Mouse (Mus musculus): ENCODE measurements around the gene Dgkh.

Gene Dgkh

GRCm38 (mm10) chr14:78536281-78537165 is 196.1 kb downstream of the Dgkh start, which contains the start of gene Akap11:
Gene Akap11 (minus strand): TSS chr14:78536808.
- DNase-seq (ENCODE audit: low spot score), result peak; percentile 94

GRCm38 (mm10) chr14:78535366-78535765 is 197.2 kb downstream of the Dgkh start:
- DNase-seq (ENCODE audit: low spot score), result no peak

GRCm38 (mm10) chr14:78534651-78535050 is 197.9 kb downstream of the Dgkh start:
- DNase-seq (ENCODE audit: low spot score), result no peak

- DNase-seq (ENCODE audit: low spot score), result no peak
These were observed 198.9 kb downstream of the Dgkh start for GRCm38 (mm10) chr14:78533701-78534100.

- DNase-seq (ENCODE audit: low spot score), result no peak
These were observed 200.2 kb downstream of the Dgkh start for GRCm38 (mm10) chr14:78532345-78532744.

GRCm38 (mm10) chr14:78530256-78530655 is 202.3 kb downstream of the Dgkh start:
- no peak for DNase-seq (ENCODE audit: low spot score)

GRCm38 (mm10) chr14:78528461-78529425 is 203.8 kb downstream of the Dgkh start:
- peak; percentile 32 for DNase-seq (ENCODE audit: low spot score)

- no peak for DNase-seq (ENCODE audit: low spot score)
These were observed 205.7 kb downstream of the Dgkh start for GRCm38 (mm10) chr14:78526907-78527306.

- no peak for DNase-seq (ENCODE audit: low spot score)
These were observed 206.1 kb downstream of the Dgkh start for GRCm38 (mm10) chr14:78526475-78526874.

- DNase-seq (ENCODE audit: low spot score), result no peak
These were observed 206.7 kb downstream of the Dgkh start for GRCm38 (mm10) chr14:78525611-78526457.

- DNase-seq (ENCODE audit: low spot score), result no peak
These were observed 207.5 kb downstream of the Dgkh start for GRCm38 (mm10) chr14:78525059-78525458.

- DNase-seq (ENCODE audit: low spot score), result no peak
These were observed 221.9 kb downstream of the Dgkh start for GRCm38 (mm10) chr14:78510713-78511112.

- no peak for DNase-seq (ENCODE audit: low spot score)
These were observed 222.8 kb downstream of the Dgkh start for GRCm38 (mm10) chr14:78509791-78510190.

All from yolk sac, embryonic 10.5 days (tissue).